Mouse (Mus musculus) heart, postnatal 0 days (tissue): ENCODE measurements around the gene Fam161a.

ENCODE experiments used
- CTCF ChIP-seq: IDR thresholded peaks from 2 replicates; pipeline ENCODE4 v1.5.1; 2016; ENCODE audit warnings: antibody characterized with exemption, control low read depth, low read depth
- EP300 ChIP-seq: IDR thresholded peaks from 2 replicates; pipeline ENCODE4 v1.6.1; 2016; ENCODE audit warnings: antibody characterized with exemption, low read depth

DNA sequence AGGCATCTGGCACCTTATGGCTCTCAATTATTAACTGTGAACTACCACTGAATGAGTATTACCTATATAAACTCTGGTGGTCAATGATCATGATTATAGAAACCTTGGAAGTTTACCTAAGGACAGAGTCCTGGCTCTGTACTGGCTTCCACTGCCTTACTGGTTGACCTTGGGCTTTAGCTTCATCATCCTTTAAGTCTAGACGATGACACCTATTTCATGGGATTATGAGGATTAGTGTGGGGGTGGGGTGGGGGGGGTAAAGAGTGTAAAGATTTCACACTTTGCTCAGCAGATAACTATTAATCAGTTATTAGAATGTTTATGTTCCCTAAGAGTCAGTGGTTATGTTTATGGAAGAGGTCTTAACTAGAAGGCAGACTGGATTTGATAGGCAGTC lies 17.5 kb upstream of the Fam161a start:
- no peak for TF ChIP-seq CTCF
- TF ChIP-seq EP300: no peak
